Mouse (Mus musculus): ENCODE measurements around the gene Frmd8.

The Frmd8 gene

GRCm38 (mm10) chr19:5806809-5807205 lies 68.3 kb downstream of the Frmd8 start:
- no peak for DNase-seq (ENCODE audit: low read depth, low spot score)

- no peak for DNase-seq (ENCODE audit: low read depth, low spot score)
Measured at GRCm38 (mm10) chr19:5806051-5806808, 68.8 kb downstream of the Frmd8 start.

- no peak for DNase-seq (ENCODE audit: low read depth, low spot score)
Measured at GRCm38 (mm10) chr19:5804371-5804899, 70.6 kb downstream of the Frmd8 start.

GRCm38 (mm10) chr19:5803881-5804279 lies 71.2 kb downstream of the Frmd8 start:
- no peak for DNase-seq (ENCODE audit: low read depth, low spot score)

GRCm38 (mm10) chr19:5803041-5803880 lies 71.8 kb downstream of the Frmd8 start:
- peak; percentile 98 for DNase-seq (ENCODE audit: low read depth, low spot score)

- DNase-seq (ENCODE audit: low read depth, low spot score): no peak
Measured at GRCm38 (mm10) chr19:5802787-5803040, 72.4 kb downstream of the Frmd8 start.

GRCm38 (mm10) chr19:5802011-5802786 lies 72.9 kb downstream of the Frmd8 start:
- peak; percentile 93 for DNase-seq (ENCODE audit: low read depth, low spot score)

GRCm38 (mm10) chr19:5801432-5801964 lies 73.6 kb downstream of the Frmd8 start:
- no peak for DNase-seq (ENCODE audit: low read depth, low spot score)

GRCm38 (mm10) chr19:5800632-5801431 lies 74.2 kb downstream of the Frmd8 start:
- peak; percentile 19 for DNase-seq (ENCODE audit: low read depth, low spot score)

- DNase-seq (ENCODE audit: low read depth, low spot score): no peak
Measured at GRCm38 (mm10) chr19:5800350-5800631, 74.8 kb downstream of the Frmd8 start.

All from embryo, embryonic 11.5 days (tissue).